Mouse (Mus musculus) ES-E14 (cell line): ENCODE measurements at regions not wholly inside any gene's neighbourhood (a gene's known extent, or its start where the extent isn't known, plus 50 kb on each side); places are given as distances from the start of the nearest gene placed in this dataset.

Experiments
- DNase-seq: peaks from one replicate; pipeline ENCODE4 v3.0.0-alpha.2; 2013; ENCODE audit warnings: low read depth, low spot score
- H3K27ac ChIP-seq: 2 replicates; pipeline ENCODE4 v1.5.1; 2012; ENCODE audit warnings: low read depth, mild to moderate bottlenecking, low read length, moderate library complexity, mixed read lengths; ENCODE audit not compliant: poor library complexity, insufficient read depth, severe bottlenecking
- H3K36me3 ChIP-seq: 2 replicates; pipeline ENCODE4 v1.6.1; 2012; ENCODE audit warnings: mild to moderate bottlenecking, low read length, moderate library complexity, mixed read lengths; ENCODE audit not compliant: control insufficient read depth, poor library complexity, insufficient read depth, severe bottlenecking
- H3K4me1 ChIP-seq, 2 experiments: fragments of 150-350 bp in 1 of 2; sonication (generic) in 1 of 2; 2 replicates each; pipeline ENCODE4 v1.6.1; 2012; ENCODE audit warnings: low read length in 2 of 2, mild to moderate bottlenecking in 1 of 2, mixed read lengths in 1 of 2; ENCODE audit not compliant: control insufficient read depth in 2 of 2, insufficient read depth in 2 of 2, poor library complexity in 1 of 2
- H3K4me3 ChIP-seq, 2 experiments: fragments of 150-350 bp in 1 of 2; sonication (generic) in 1 of 2; 2 replicates each; pipeline ENCODE4 v1.5.1; 2012; ENCODE audit warnings: low read length in 2 of 2, low read depth in 1 of 2, mild to moderate bottlenecking in 1 of 2, mixed read lengths in 1 of 2; ENCODE audit not compliant: insufficient read depth in 1 of 2, poor library complexity in 1 of 2, severe bottlenecking in 1 of 2
- H3K9ac ChIP-seq: 2 replicates; pipeline ENCODE4 v1.6.1; 2012; ENCODE audit warnings: low read depth, mild to moderate bottlenecking, low read length, mixed read lengths; ENCODE audit not compliant: poor library complexity, insufficient read depth, severe bottlenecking
- H3K9me3 ChIP-seq: fragments of 150-350 bp; sonication (generic); 2 replicates; pipeline ENCODE4 v1.6.1; 2012; ENCODE audit warnings: low read depth, mild to moderate bottlenecking, low read length; ENCODE audit not compliant: control insufficient read depth, insufficient read depth
- CHD2 ChIP-seq: IDR thresholded peaks from 2 replicates; pipeline ENCODE4 v1.6.1; 2014; ENCODE audit warnings: mild to moderate bottlenecking, low read depth, low read length, inconsistent platforms
- HCFC1 ChIP-seq: IDR thresholded peaks from 2 replicates; pipeline ENCODE4 v1.6.1; 2012; ENCODE audit warnings: low read length, inconsistent platforms, borderline replicate concordance; ENCODE audit not compliant: insufficient read depth
- MAFK ChIP-seq: IDR thresholded peaks from 2 replicates; pipeline ENCODE4 v1.6.1; 2014; ENCODE audit warnings: mild to moderate bottlenecking, low read depth, low read length, inconsistent platforms; ENCODE audit not compliant: insufficient read depth
- ZC3H11A ChIP-seq: IDR thresholded peaks from 2 replicates; pipeline ENCODE4 v1.6.1; 2012; ENCODE audit warnings: low read depth, mild to moderate bottlenecking, inconsistent platforms, low read length, borderline replicate concordance
- ZNF384 ChIP-seq: IDR thresholded peaks from 2 replicates; pipeline ENCODE4 v1.6.1; 2012; ENCODE audit warnings: low read depth, low read length, inconsistent platforms
- in situ Hi-C, 2 experiments: fragments of 600-800 bp; cut with MboI; formaldehyde crosslinking; loops; one replicate each; pipeline ENCODE4 v1.15.1; 2025; ENCODE audit warnings: low sequenced_read_pairs in 2 of 2, inconsistent platforms in 1 of 2; ENCODE audit not compliant: unreplicated experiment in 2 of 2

DNA sequence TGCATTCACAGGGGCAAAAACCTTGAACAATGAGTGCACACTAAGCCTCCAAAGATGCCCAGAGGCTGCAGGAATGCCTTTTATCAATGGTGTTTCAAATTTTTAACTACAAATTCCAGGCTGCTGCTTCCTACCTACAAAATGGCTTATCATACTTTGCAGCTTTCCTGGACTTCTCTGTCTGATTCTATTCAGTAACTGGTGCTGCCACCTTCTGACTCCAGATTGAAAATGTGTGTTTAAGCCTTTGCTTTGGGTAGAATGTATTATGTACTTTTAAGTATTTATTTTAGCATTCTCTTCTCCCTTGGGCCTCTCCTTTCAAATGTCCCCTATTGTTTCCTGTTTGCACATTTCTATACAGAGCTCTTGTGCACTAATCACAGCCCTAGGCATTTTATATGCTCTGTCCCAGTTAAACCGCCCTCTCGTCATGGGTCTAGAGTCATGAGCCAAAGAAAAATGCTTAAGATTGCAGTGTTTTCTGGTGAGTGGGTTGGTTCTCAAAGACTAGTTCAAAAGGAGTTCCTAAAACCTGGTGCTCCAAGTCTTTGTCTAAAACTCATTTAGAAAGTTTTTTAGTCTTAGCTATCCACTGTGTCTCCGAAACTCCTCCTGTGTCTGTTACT is 472.3 kb upstream of the Dpp10 start:
- no peak overlapping the region for H3K9ac ChIP-seq
- in situ Hi-C loops = no loop called here
- no peak overlapping the region for H3K4me3 ChIP-seq
- TF ChIP-seq MAFK (no peak), ZNF384 (no peak)
- no peaks in the 10 kb centered on the region for H3K9me3 ChIP-seq
- no peaks in the 10 kb centered on the region for H3K4me1 ChIP-seq
- no peak for DNase-seq
- H3K36me3 ChIP-seq = no peaks in the 10 kb centered on the region
- no peak overlapping the region for H3K27ac ChIP-seq

- no peaks in the 10 kb centered on the region for H3K9me3 ChIP-seq
- in situ Hi-C loops = no loop called here
These were observed 465.1 kb upstream of the Dpp10 start for GRCm38 (mm10) chr1:124510492-124510891.

DNA sequence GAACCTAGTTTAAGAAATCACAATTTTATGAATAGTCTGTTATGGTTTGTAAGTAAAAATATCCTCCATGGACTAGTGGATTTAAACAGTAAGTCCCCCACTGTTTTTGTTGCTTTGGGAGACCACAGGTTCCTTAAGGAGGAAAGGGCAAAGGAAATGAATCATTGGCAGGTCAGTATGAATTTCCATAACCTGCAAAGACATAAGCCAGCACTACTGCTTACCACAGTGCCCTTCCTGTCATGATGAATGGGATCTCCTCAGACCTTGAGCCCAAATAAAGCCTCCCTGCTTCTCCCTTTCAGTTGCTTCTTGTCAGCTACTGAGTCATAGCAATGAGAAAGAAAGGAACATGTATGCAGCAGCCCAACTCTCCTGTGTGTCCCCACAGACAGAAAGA is 443.1 kb upstream of the Dpp10 start:
- no peaks in the 10 kb centered on the region for H3K4me1 ChIP-seq
- no peak for TF ChIP-seq HCFC1
- no peak for TF ChIP-seq CHD2
- TF ChIP-seq ZNF384 = no peak
- TF ChIP-seq MAFK = no peak
- TF ChIP-seq ZC3H11A = no peak
- no peak overlapping the region for H3K4me3 ChIP-seq
- in situ Hi-C loops = no loop called here
- H3K9ac ChIP-seq = no peak overlapping the region
- no peaks in the 10 kb centered on the region for H3K36me3 ChIP-seq
- H3K27ac ChIP-seq = no peak overlapping the region
- no peaks in the 10 kb centered on the region for H3K9me3 ChIP-seq
- no peak for DNase-seq

More at GRCm38 (mm10) chr1:124510492-124510891, 465.1 kb upstream of the Dpp10 start:
- H3K36me3 ChIP-seq = no peaks in the 10 kb centered on the region
- DNase-seq = no peak
- TF ChIP-seq ZNF384 (no peak), HCFC1 (no peak), ZC3H11A (no peak), MAFK (no peak), CHD2 (no peak)
- no peak overlapping the region for H3K4me3 ChIP-seq
- H3K27ac ChIP-seq = no peak overlapping the region
- H3K9ac ChIP-seq = no peak overlapping the region
- H3K4me1 ChIP-seq = no peaks in the 10 kb centered on the region

GRCm38 (mm10) chr1:124487965-124488364 is 442.6 kb upstream of the Dpp10 start:
- no peak for DNase-seq
- H3K9ac ChIP-seq = no peak overlapping the region
- in situ Hi-C loops = no loop called here
- no peaks in the 10 kb centered on the region for H3K36me3 ChIP-seq
- no peaks in the 10 kb centered on the region for H3K9me3 ChIP-seq
- no peaks in the 10 kb centered on the region for H3K4me1 ChIP-seq
- no peak overlapping the region for H3K27ac ChIP-seq
- TF ChIP-seq ZC3H11A (no peak), ZNF384 (no peak), CHD2 (no peak), HCFC1 (no peak), MAFK (no peak)
- H3K4me3 ChIP-seq = no peak overlapping the region

- DNase-seq = peak; percentile 40
- Histone ChIP-seq H3K27ac (no peak overlapping the region), H3K4me3 (no peak overlapping the region), H3K36me3 (no peaks in the 10 kb centered on the region), H3K4me1 (no peaks in the 10 kb centered on the region), H3K9me3 (no peaks in the 10 kb centered on the region), H3K9ac (no peak overlapping the region)
- TF ChIP-seq ZC3H11A = no peak
- in situ Hi-C loops = no loop called here
These were observed 404.8 kb upstream of the Dpp10 start for GRCm38 (mm10) chr1:124450128-124450527.
